Mouse (Mus musculus): ENCODE measurements around the gene Trio. TPM values are rescaled to one million over a fixed set of nuclear protein-coding genes. Genes with fewer than 3 reads are reported as not detected.

The Trio gene
- polyA plus RNA-seq, 1 experiment: 23.8 TPM

DNA sequence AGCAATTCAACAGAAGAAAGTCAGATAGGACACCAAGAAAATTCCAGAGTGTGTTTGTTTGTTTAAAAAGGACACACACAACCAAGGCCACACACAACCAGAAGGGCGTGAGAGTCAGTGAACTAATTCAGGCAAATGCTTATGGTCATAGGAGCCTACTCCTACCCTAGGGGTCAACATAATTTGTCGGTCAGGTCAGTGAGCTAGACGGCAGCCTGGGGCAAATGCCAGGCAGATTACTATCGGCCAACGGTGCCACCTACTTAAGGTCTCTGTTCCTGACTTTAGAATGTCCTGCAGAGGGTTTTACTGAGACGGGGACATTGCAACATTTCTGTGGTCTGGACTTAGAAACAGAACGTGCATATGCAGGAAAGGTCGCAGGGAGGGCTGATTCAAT lies 276.9 kb downstream of the Trio start:
- TF ChIP-seq POLR2A (IDR thresholded peaks at IDR 0.05; ENCODE audit: low read depth, low read length): no peak
- TF ChIP-seq CTCF (IDR thresholded peaks at IDR 0.05; ENCODE audit: extremely low read depth, insufficient read depth, insufficient read length, insufficient replicate concordance): no peak
- H3K27me3 ChIP-seq (ENCODE audit: control insufficient read depth, insufficient read depth, low read length): no peaks in the 10 kb centered on the region
- no peaks in the 10 kb centered on the region for H3K4me1 ChIP-seq (ENCODE audit: control insufficient read depth, insufficient read depth, insufficient read length)
- peaks cover 23% of the 10 kb centered on the region for H3K36me3 ChIP-seq (ENCODE audit: control insufficient read depth, insufficient read depth, low read length)
- no peak overlapping the region for H3K27ac ChIP-seq (ENCODE audit: insufficient read depth, low read length)
- no peak overlapping the region for H3K4me3 ChIP-seq (ENCODE audit: extremely low read depth, insufficient read depth, insufficient read length)
- WGBS: 86% methylated on average over 8 of the region's 8 CpGs
- DNase-seq (ENCODE audit: low read depth in 1 of 2, low spot score in 2 of 2): no peak

DNA sequence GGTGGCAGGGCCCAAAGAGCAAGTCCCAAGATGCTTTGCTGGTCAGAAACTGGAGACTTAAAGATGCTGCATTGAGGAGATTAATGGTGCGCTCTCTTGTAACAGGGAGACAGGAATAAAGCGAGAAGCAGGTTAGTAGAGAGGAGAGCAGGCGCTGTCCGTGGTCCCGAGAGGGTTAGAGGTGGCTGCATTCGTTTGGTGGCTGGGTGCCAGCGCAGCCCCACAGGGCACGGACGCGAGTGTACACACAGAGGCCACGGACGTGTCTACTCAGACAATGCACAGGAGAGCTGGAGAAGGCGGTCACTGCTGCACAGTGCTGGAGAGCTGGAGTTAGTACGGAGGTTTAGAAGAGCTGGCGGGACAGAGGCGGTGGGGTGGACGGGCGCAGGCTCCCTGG lies 278.1 kb downstream of the Trio start:
- WGBS: 92% methylated on average over 18 of the region's 18 CpGs
- Histone ChIP-seq H3K27me3 (ENCODE audit: control insufficient read depth, insufficient read depth, low read length) (no peaks in the 10 kb centered on the region), H3K27ac (ENCODE audit: insufficient read depth, low read length) (no peak overlapping the region), H3K4me1 (ENCODE audit: control insufficient read depth, insufficient read depth, insufficient read length) (no peaks in the 10 kb centered on the region), H3K4me3 (ENCODE audit: extremely low read depth, insufficient read depth, insufficient read length) (no peak overlapping the region), H3K36me3 (ENCODE audit: control insufficient read depth, insufficient read depth, low read length) (peaks cover 23% of the 10 kb centered on the region)
- no peak for DNase-seq (ENCODE audit: low read depth in 1 of 2, low spot score in 2 of 2)
- no peak for TF ChIP-seq CTCF (IDR thresholded peaks at IDR 0.05; ENCODE audit: extremely low read depth, insufficient read depth, insufficient read length, insufficient replicate concordance)
- no peak for TF ChIP-seq POLR2A (IDR thresholded peaks at IDR 0.05; ENCODE audit: low read depth, low read length)

DNA sequence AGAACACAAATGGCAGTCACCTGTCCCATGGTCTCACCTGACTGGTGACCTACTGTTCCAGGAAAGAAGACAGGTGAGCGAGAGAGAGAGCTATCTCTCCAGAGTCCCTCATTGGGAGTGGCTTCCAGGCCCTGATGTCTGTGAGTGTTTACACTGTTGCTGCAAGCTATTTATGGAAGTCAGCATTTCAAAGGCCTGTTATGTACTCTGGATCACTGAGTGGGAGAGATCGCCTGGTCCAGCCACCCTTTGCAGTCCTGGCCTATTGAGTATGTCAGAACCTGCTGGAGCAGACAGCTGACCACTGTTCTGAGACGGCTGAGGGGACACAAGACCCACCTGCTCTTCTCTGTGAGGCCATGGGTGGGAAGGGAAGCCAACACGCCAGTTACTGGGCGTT lies 280.7 kb downstream of the Trio start:
- WGBS: 97% methylated on average over 5 of the region's 5 CpGs
- no peaks in the 10 kb centered on the region for H3K4me1 ChIP-seq (ENCODE audit: control insufficient read depth, insufficient read depth, insufficient read length)
- no peak for DNase-seq (ENCODE audit: low read depth in 1 of 2, low spot score in 2 of 2)
- no peaks in the 10 kb centered on the region for H3K27me3 ChIP-seq (ENCODE audit: control insufficient read depth, insufficient read depth, low read length)
- peaks cover 27% of the 10 kb centered on the region for H3K36me3 ChIP-seq (ENCODE audit: control insufficient read depth, insufficient read depth, low read length)
- no peak overlapping the region for H3K4me3 ChIP-seq (ENCODE audit: extremely low read depth, insufficient read depth, insufficient read length)
- H3K27ac ChIP-seq (ENCODE audit: insufficient read depth, low read length): no peak overlapping the region
- TF ChIP-seq CTCF (IDR thresholded peaks at IDR 0.05; ENCODE audit: extremely low read depth, insufficient read depth, insufficient read length, insufficient replicate concordance): no peak
- TF ChIP-seq POLR2A (IDR thresholded peaks at IDR 0.05; ENCODE audit: low read depth, low read length): no peak

DNA sequence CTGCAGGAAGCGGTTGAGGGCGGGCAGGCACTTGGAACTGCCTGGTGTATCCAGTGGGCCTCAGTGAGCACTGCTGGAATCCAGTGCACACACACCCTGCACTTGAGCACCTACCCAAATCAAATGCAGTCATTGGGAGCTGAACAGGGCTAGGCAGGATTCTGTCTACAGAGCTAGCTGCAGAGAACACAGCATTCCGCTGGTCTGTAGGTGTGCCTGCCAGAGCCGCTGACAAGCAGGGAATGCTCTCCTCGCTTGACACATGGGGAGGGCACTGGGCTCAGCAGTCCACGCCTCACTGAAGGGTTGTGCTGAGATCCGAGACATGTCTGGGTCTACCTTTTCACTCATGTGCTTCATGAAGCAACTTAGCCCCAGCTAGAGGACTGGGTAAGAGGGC lies 285.6 kb downstream of the Trio start:
- H3K4me1 ChIP-seq (ENCODE audit: control insufficient read depth, insufficient read depth, insufficient read length): no peaks in the 10 kb centered on the region
- WGBS: 95% methylated on average over 7 of the region's 7 CpGs
- DNase-seq (ENCODE audit: low read depth in 1 of 2, low spot score in 2 of 2): no peak
- no peak for TF ChIP-seq POLR2A (IDR thresholded peaks at IDR 0.05; ENCODE audit: low read depth, low read length)
- no peak for TF ChIP-seq CTCF (IDR thresholded peaks at IDR 0.05; ENCODE audit: extremely low read depth, insufficient read depth, insufficient read length, insufficient replicate concordance)
- no peaks in the 10 kb centered on the region for H3K27me3 ChIP-seq (ENCODE audit: control insufficient read depth, insufficient read depth, low read length)
- no peak overlapping the region for H3K4me3 ChIP-seq (ENCODE audit: extremely low read depth, insufficient read depth, insufficient read length)
- H3K27ac ChIP-seq (ENCODE audit: insufficient read depth, low read length): no peak overlapping the region
- H3K36me3 ChIP-seq (ENCODE audit: control insufficient read depth, insufficient read depth, low read length): peaks cover 4% of the 10 kb centered on the region

DNA sequence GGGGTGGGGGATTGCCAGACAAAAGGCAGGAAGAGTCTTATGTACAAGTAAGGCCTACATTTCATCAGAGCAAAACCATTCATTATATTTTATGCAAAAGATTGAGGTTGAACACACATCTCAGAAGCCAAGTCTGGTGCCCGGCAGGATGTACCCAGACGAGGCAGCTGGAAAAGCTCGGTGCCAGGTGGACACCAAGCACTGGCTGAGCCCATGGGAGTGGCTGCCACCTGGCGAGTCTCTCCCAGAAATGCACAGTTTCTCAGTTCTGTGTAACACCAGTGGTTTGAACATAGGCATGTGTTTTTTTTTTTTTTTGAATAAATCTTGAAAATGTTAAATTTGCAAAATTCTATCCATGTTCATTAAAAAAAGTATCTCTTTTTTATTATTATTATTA lies 293.8 kb downstream of the Trio start:
- TF ChIP-seq CTCF (IDR thresholded peaks at IDR 0.05; ENCODE audit: extremely low read depth, insufficient read depth, insufficient read length, insufficient replicate concordance): no peak
- no peak for TF ChIP-seq POLR2A (IDR thresholded peaks at IDR 0.05; ENCODE audit: low read depth, low read length)
- H3K27ac ChIP-seq (ENCODE audit: insufficient read depth, low read length): no peak overlapping the region
- no peaks in the 10 kb centered on the region for H3K4me1 ChIP-seq (ENCODE audit: control insufficient read depth, insufficient read depth, insufficient read length)
- WGBS: 82% methylated on average over 4 of the region's 4 CpGs
- H3K36me3 ChIP-seq (ENCODE audit: control insufficient read depth, insufficient read depth, low read length): peaks cover 1% of the 10 kb centered on the region; the same call in 1 of the 2 replicates
- no peak for DNase-seq (ENCODE audit: low read depth in 1 of 2, low spot score in 2 of 2)
- H3K4me3 ChIP-seq (ENCODE audit: extremely low read depth, insufficient read depth, insufficient read length): no peak overlapping the region
- H3K27me3 ChIP-seq (ENCODE audit: control insufficient read depth, insufficient read depth, low read length): no peaks in the 10 kb centered on the region

DNA sequence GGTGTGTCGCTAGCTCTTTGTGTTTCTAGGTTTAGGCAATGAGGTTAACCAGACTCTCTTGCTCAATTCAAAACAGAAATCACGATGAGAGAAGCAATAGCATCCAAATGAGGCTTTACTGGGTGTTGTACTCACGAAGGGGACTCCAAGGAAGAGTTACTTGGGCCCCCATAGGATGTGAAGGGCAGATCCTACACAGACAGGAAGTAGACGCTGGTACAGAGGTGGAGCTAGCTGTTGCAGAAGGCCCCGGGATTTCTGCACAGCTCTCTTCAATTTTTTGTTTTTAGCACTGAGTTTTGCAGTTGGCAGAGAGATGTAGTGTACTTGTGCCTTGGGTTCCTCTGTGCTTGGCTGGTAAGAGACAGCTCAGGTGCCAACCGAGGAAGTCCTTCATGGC lies 299.4 kb downstream of the Trio start:
- DNase-seq (ENCODE audit: low read depth in 1 of 2, low spot score in 2 of 2): no peak
- no peak overlapping the region for H3K4me3 ChIP-seq (ENCODE audit: extremely low read depth, insufficient read depth, insufficient read length)
- peak overlapping the region; percentile 59 for H3K27ac ChIP-seq (ENCODE audit: insufficient read depth, low read length)
- H3K27me3 ChIP-seq (ENCODE audit: control insufficient read depth, insufficient read depth, low read length): no peaks in the 10 kb centered on the region
- WGBS: 32% methylated on average over 6 of the region's 6 CpGs
- H3K4me1 ChIP-seq (ENCODE audit: control insufficient read depth, insufficient read depth, insufficient read length): peaks cover 20% of the 10 kb centered on the region; the same call in 1 of the 2 replicates
- no peak for TF ChIP-seq CTCF (IDR thresholded peaks at IDR 0.05; ENCODE audit: extremely low read depth, insufficient read depth, insufficient read length, insufficient replicate concordance)
- TF ChIP-seq POLR2A (IDR thresholded peaks at IDR 0.05; ENCODE audit: low read depth, low read length): no peak
- H3K36me3 ChIP-seq (ENCODE audit: control insufficient read depth, insufficient read depth, low read length): no peaks in the 10 kb centered on the region

DNA sequence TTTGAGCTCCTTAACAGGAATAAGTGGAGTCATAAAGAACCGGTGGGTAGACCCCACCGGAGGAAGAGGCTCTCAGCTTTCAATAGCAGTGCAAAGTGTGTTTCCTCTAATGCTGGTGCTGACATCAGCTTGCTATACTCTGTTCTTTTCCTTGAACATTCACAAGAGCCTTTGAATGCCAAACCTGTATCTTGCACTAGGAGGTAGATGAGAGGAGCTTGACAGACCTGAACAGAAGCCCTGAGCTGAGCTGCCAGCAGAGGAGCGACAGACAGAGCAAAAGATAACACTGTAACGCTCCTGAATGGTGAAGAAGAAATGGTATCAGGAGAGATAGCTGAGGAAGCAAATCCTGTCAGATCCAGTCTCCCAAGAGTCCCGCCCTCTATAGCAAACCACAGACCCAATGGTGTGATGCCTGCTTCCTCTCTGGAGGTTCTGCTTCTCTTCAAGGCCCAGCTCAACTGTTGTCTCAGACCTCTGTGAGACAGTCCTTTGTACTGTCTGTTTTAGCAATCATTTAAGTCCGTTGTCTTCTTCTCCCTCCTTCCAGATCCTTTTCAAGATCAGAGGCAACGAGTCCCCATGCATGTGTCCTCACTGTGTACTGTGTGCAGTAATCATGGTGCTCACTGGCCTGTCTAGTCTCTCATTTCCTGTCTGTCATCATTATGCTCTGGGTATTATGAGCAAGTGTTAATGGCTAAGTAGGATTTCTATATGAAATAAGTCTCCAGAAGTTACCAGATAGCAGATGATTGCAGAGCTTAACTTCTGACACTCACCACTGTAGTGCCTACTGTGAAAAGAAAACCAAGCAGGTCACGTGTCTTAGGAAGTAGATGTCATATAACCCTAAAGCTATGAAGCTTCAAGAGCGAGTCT lies 300.6 kb downstream of the Trio start:
- no peak for DNase-seq (ENCODE audit: low read depth in 1 of 2, low spot score in 2 of 2)
- no peaks in the 10 kb centered on the region for H3K27me3 ChIP-seq (ENCODE audit: control insufficient read depth, insufficient read depth, low read length)
- H3K4me3 ChIP-seq (ENCODE audit: extremely low read depth, insufficient read depth, insufficient read length): no peak overlapping the region
- H3K4me1 ChIP-seq (ENCODE audit: control insufficient read depth, insufficient read depth, insufficient read length): peaks cover 20% of the 10 kb centered on the region; the same call in 1 of the 2 replicates
- WGBS: 35% methylated on average over 9 of the region's 9 CpGs
- TF ChIP-seq CTCF (IDR thresholded peaks at IDR 0.05; ENCODE audit: extremely low read depth, insufficient read depth, insufficient read length, insufficient replicate concordance) (no peak), POLR2A (IDR thresholded peaks at IDR 0.05; ENCODE audit: low read depth, low read length) (no peak)
- H3K36me3 ChIP-seq (ENCODE audit: control insufficient read depth, insufficient read depth, low read length): no peaks in the 10 kb centered on the region
- H3K27ac ChIP-seq (ENCODE audit: insufficient read depth, low read length): peak overlapping the region; percentile 59
